ENCODE assay signal across 8 mouse cellular contexts in the genomic region with DNA sequence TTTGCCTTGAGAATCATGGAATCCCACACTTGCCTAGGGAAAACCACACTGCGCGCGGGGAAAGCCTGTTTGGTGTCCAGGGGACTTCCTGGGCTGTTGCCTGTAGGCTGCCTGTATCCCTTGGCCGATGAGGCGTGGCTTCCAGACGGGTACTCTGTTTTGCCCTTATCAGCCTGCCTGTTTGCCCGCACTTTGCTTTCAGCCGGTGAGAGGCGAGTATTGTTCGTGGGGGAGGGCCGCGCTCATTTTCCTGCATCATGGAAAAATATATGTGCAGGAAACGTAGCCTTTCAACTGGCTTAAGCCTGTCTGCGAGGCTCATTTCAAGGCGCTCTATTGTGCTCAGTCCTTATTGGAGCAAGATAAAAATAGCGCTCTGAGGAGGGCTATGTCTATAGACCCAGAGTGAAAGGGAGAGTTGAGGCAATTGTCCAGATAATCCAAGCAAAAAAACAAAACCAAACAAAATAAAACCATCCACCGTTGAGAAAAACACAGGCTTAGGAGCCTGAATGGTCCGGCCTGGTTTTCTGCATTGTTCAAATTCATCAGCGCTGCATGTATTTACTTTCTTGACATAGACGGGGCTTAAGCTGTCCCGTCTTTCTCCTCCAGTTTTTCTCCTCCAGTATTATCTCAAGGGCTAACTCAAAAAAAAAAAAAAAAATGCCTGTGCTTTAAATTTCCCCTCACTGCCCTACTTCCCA.
DNase-seq lines count a peak whose midpoint lies in the region; ATAC-seq lines count a peak whose summit lies in the region.

No protein-coding gene starts in this region.

- H3K9me3 ChIP-seq in intestine, embryonic 14.5 days (ENCODE audit: control insufficient read depth, low read length) = no peaks in the 10 kb centered on the region
- no peaks in the 10 kb centered on the region for H3K9me3 ChIP-seq in lung, embryonic 16.5 days (ENCODE audit: control insufficient read depth, low read length)

- H3K36me3 ChIP-seq in intestine, embryonic 14.5 days (ENCODE audit: control insufficient read depth, insufficient read depth, low read length) = no peaks in the 10 kb centered on the region
- H3K36me3 ChIP-seq in lung, embryonic 16.5 days (ENCODE audit: control insufficient read depth, insufficient read depth, low read length) = no peaks in the 10 kb centered on the region

- DNase-seq in urinary bladder, postnatal 14 days (ENCODE audit: low spot score) = peak; percentile 12
- no peak for DNase-seq in urinary bladder, postnatal 4 days (ENCODE audit: low spot score in 2 of 2)
- peak; percentile 72 for DNase-seq in intestine, embryonic 14.5 days (ENCODE audit: low spot score)
- DNase-seq in frontal cortex, postnatal 25 days (ENCODE audit: low spot score in 2 of 2) = no peak
- no peak for DNase-seq in gastrocnemius, adult 8-10 months (ENCODE audit: low spot score in 2 of 2)
- no peak for DNase-seq in layer of hippocampus, adult 9-10 months (ENCODE audit: low spot score)

- ATAC-seq in intestine, embryonic 14.5 days (replicated peaks; ENCODE audit: low FRiP score, low TSS enrichment, low read depth) = peak; percentile 62
- peak; percentile 61 for ATAC-seq in lung, embryonic 16.5 days (ENCODE audit: low read depth)
- no peak for ATAC-seq in megakaryocyte-erythroid progenitor cell, adult 5-6 weeks (replicated peaks; ENCODE audit: low FRiP score, low TSS enrichment, poor library complexity, severe bottlenecking)

- peak overlapping the region; percentile 12; the same call in 1 of the 2 replicates for H3K4me2 ChIP-seq in intestine, embryonic 14.5 days (ENCODE audit: low read length)
- H3K4me2 ChIP-seq in lung, embryonic 16.5 days (ENCODE audit: low read depth, low read length) = peak overlapping the region; percentile 23; the same call in 1 of the 2 replicates

- H3K4me1 ChIP-seq in intestine, embryonic 14.5 days (replicated peaks; ENCODE audit: control insufficient read depth, insufficient read depth, low read length) = no peaks in the 10 kb centered on the region
- no peaks in the 10 kb centered on the region for H3K4me1 ChIP-seq in lung, embryonic 16.5 days (replicated peaks; ENCODE audit: control insufficient read depth, insufficient read depth, low read length)

- H3K27ac ChIP-seq in intestine, embryonic 14.5 days (ENCODE audit: low read depth) = peak overlapping the region; percentile 34; the same call in 1 of the 2 replicates
- peak overlapping the region; percentile 10; the same call in 1 of the 2 replicates for H3K27ac ChIP-seq in lung, embryonic 16.5 days (ENCODE audit: low read length)

- 56% methylated on average over 21 of the region's 21 CpGs for WGBS in intestine, embryonic 14.5 days
- WGBS in lung, embryonic 16.5 days = 47% methylated on average over 21 of the region's 21 CpGs

- no peak overlapping the region for H3K4me3 ChIP-seq in intestine, embryonic 14.5 days (ENCODE audit: low read depth, low read length)
- no peak overlapping the region for H3K4me3 ChIP-seq in lung, embryonic 16.5 days (ENCODE audit: low read length)

- no peak overlapping the region for H3K9ac ChIP-seq in intestine, embryonic 14.5 days (ENCODE audit: low read length)
- no peak overlapping the region for H3K9ac ChIP-seq in lung, embryonic 16.5 days (ENCODE audit: low read length)

- no peaks in the 10 kb centered on the region for H3K27me3 ChIP-seq in intestine, embryonic 14.5 days (replicated peaks; ENCODE audit: control insufficient read depth, insufficient read depth, low read length)
- H3K27me3 ChIP-seq in lung, embryonic 16.5 days (ENCODE audit: control insufficient read depth, insufficient read depth, low read depth, low read length) = no peaks in the 10 kb centered on the region

Comparison
In these comparisons a context has a peak if more than half of its experiments do, and no peak if none do; other contexts are left out.
1. DNase-seq: peak in urinary bladder, postnatal 14 days (single experiment) and intestine, embryonic 14.5 days (single experiment); none in urinary bladder, postnatal 4 days (0 of 2), frontal cortex, postnatal 25 days (0 of 2), gastrocnemius, adult 8-10 months (0 of 2) and layer of hippocampus, adult 9-10 months (single experiment).